Mouse (Mus musculus) kidney, postnatal 0 days (tissue): ENCODE measurements around the gene Snrpd3. TPM values are rescaled to one million over a fixed set of nuclear protein-coding genes. Genes with fewer than 3 reads are reported as not detected.
"Not testable (repeated sequence)": the region's sequence is repeated elsewhere in the genome, so short reads cannot be mapped to it uniquely, and the experiment has no call there.

ENCODE experiments used
- ATAC-seq: fragments of 200-750 bp; cut with Nextera tagmentation; replicated peaks from 2 replicates; pipeline ENCODE4 v1.8.0; 2017; ENCODE audit warnings: low read depth, moderate number of reproducible peaks, moderate TSS enrichment, moderate library complexity; ENCODE audit not compliant: low FRiP score
- DNase-seq: peaks from one replicate; pipeline ENCODE4 v3.0.0-alpha.2; 2016; ENCODE audit warnings: low spot score
- H3K27ac ChIP-seq: fragments of 300-500 bp; sonication (generic); 2 replicates; pipeline ENCODE4 v1.5.1; 2014; ENCODE audit warnings: mild to moderate bottlenecking
- H3K27me3 ChIP-seq: fragments of 300-500 bp; sonication (generic); 2 replicates; pipeline ENCODE4 v1.6.1; 2014; ENCODE audit warnings: low read length, mixed read lengths; ENCODE audit not compliant: insufficient read depth
- H3K36me3 ChIP-seq: fragments of 300-500 bp; sonication (generic); 2 replicates; pipeline ENCODE4 v1.6.1; 2014; ENCODE audit warnings: low read length, mixed read lengths; ENCODE audit not compliant: insufficient read depth
- H3K4me1 ChIP-seq: fragments of 300-500 bp; sonication (generic); replicated peaks from 2 replicates; pipeline ENCODE4 v1.6.1; 2014; ENCODE audit warnings: antibody characterized with exemption, low read length, mixed read lengths; ENCODE audit not compliant: insufficient read depth
- H3K4me2 ChIP-seq: fragments of 300-500 bp; sonication (generic); 2 replicates; pipeline ENCODE4 v1.6.1; 2014; ENCODE audit warnings: mild to moderate bottlenecking, low read length, moderate library complexity, mixed read lengths
- H3K4me3 ChIP-seq: fragments of 300-500 bp; sonication (generic); replicated peaks from 2 replicates; pipeline ENCODE4 v1.5.1; 2014; ENCODE audit warnings: low read depth, low read length
- H3K9ac ChIP-seq: fragments of 300-500 bp; sonication (generic); 2 replicates; pipeline ENCODE4 v1.6.1; 2014; ENCODE audit warnings: low read depth, low read length
- H3K9me3 ChIP-seq: fragments of 300-500 bp; sonication (generic); replicated peaks from 2 replicates; pipeline ENCODE4 v1.6.1; 2016; ENCODE audit warnings: low read length, inconsistent platforms, mixed read lengths
- CTCF ChIP-seq: IDR thresholded peaks from 2 replicates; pipeline ENCODE4 v1.5.1; 2016; ENCODE audit warnings: antibody characterized with exemption, low read depth, mild to moderate bottlenecking, moderate library complexity
- WGBS: fragments of 180-500 bp; shearing (Covaris S2); extraction: QIAGEN DNeasy Blood & Tissue Kit; methylation state at CpG from one replicate; pipeline ENCODE4 v1.1.7; 2014; 5-methylcytosine and 5-hydroxymethylcytosine counted together
- polyA plus RNA-seq: library from polyadenylated mRNA; unstranded; fragments of >200 nt; fragmentation: Nextera tagmentation; extraction: Ambion mirVana; gene quantifications from 2 replicates; pipeline ENCODE4 v1.2.1, GENCODE M21; 2015

Snrpd3 gene
- 113 and 125 TPM in 2 replicates for polyA plus RNA-seq

DNA sequence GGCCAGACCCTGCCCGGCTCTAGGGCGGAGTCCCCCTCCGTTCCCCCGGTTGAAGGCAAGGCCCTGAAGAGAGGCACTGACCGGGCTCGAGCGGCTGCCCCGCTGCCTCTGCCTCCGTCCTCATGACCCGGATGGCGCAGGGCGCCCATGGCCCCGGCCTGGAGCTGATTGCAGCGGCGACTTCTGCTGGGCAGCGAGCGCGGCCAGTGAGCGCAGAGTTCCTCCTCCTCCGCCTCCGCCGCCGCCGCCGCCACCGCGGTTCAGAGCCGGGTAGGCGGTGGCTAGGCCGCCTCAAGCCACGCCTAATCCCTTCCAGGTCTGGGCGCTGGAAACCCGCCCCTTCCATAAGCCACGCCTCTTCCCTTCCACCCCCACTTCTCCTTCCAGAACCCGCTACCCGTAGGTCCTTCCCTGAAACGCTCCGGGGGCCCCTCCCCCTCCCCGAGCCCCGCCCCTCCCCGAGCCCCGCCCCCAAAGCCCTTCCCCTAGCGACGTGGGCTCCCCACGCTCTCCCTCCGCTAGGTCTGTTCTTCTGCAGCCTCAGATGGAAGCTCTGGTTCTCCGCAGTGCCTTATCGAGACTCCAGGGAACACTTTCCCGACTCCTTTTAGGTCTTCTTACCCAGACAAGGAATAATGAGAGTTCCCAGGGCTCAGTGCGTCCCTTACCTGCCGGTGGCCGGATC lies at the start of gene Snrpd3:
TSS of gene Snrpd3 (plus strand) at position 479 of the 685 bp plus-strand sequence.
- no peak; the same call in 1 of the 2 replicates for TF ChIP-seq CTCF
- under 1% methylated on average over 47 of the region's 52 CpGs for WGBS

DNA sequence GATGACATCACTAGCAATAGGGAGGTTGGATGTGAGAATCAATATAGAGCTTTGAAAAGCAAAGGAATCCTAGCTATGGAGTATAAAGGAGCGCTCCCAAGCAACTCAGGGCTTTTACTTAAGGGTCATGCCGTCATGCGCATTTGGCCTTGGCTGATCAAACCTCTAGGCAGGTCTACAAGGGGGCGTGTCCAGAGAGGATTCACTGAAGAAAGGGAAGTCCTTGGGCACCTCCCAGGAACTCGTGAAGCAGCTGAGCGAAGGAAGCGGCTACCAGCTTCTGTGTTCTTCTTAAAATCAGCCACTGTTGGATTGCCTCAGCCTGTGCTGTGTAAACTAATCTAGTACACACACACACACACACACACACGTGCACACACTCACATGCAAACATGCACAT lies 43.9 kb upstream of the Snrpd3 start:
- no peak for ATAC-seq
- no peak for TF ChIP-seq CTCF

More for the DNA sequence above, at the start of gene Snrpd3:
- Histone ChIP-seq H3K27me3 (no peaks in the 10 kb centered on the region), H3K27ac (peak within 1 kb of the TSS; percentile 100), H3K4me2 (peak within 1 kb of the TSS; percentile 78), H3K9me3 (no peaks in the 10 kb centered on the region), H3K9ac (peak within 1 kb of the TSS; percentile 93), H3K4me3 (peak within 1 kb of the TSS; percentile 86), H3K36me3 (peaks cover 13% of the 10 kb centered on the region; the same call in 1 of the 2 replicates), H3K4me1 (peaks cover 16% of the 10 kb centered on the region; the same call in 1 of the 2 replicates)
- ATAC-seq (peak; percentile 92), DNase-seq (peak; percentile 99)

DNA sequence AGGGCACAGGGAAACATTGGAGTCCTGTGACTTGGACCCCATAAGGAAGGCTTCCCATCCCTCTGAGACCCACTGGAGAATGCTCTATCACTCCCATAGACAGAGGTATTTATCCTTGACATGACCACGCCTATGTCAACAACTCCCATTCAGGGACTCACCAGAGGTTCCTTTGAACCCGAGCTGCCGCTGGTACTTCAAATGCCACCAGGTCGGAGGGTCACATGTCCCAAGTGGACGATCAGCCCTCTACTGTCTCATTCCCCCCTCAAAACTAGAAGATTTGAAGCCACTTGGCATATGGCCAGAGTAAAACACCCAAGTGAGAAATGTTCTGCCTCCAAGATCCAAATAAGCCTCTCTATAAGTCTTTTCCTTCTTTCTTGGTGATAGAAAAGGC lies 42.8 kb upstream of the Snrpd3 start:
- ATAC-seq: no peak
- H3K36me3 ChIP-seq: no peaks in the 10 kb centered on the region
- H3K9ac ChIP-seq: no peak overlapping the region
- peak; percentile 19 for DNase-seq
- 16% methylated on average over 5 of the region's 5 CpGs for WGBS
- peak overlapping the region; percentile 51; the same call in 1 of the 2 replicates for H3K27ac ChIP-seq
- H3K4me1 ChIP-seq: no peaks in the 10 kb centered on the region; the same call in none of the 2 replicates
- H3K4me2 ChIP-seq: no peak overlapping the region
- H3K9me3 ChIP-seq: no peaks in the 10 kb centered on the region
- TF ChIP-seq CTCF: no peak
- H3K4me3 ChIP-seq: no peak overlapping the region
- no peaks in the 10 kb centered on the region for H3K27me3 ChIP-seq

More for the DNA sequence above, 43.9 kb upstream of the Snrpd3 start:
- no peak for DNase-seq
- H3K4me1 ChIP-seq: no peaks in the 10 kb centered on the region; the same call in none of the 2 replicates
- no peak overlapping the region for H3K4me2 ChIP-seq
- H3K9ac ChIP-seq: no peak overlapping the region
- 73% methylated on average over 8 of the region's 8 CpGs for WGBS
- no peaks in the 10 kb centered on the region for H3K27me3 ChIP-seq
- no peak overlapping the region for H3K4me3 ChIP-seq
- H3K36me3 ChIP-seq: no peaks in the 10 kb centered on the region
- H3K9me3 ChIP-seq: no peaks in the 10 kb centered on the region
- H3K27ac ChIP-seq: no peak overlapping the region

- not testable (repeated sequence) for DNase-seq, H3K27me3 ChIP-seq, H3K36me3 ChIP-seq, H3K4me3 ChIP-seq, H3K9ac ChIP-seq, H3K4me2 ChIP-seq, H3K9me3 ChIP-seq, H3K4me1 ChIP-seq
- H3K27ac ChIP-seq: peak overlapping the region; percentile 51; the same call in 1 of the 2 replicates
- WGBS: 46% methylated on average over 5 of the region's 6 CpGs
- ATAC-seq: peak; percentile 75
These were observed 42.1 kb upstream of the Snrpd3 start for GRCm38 (mm10) chr10:75475139-75475850.

DNA sequence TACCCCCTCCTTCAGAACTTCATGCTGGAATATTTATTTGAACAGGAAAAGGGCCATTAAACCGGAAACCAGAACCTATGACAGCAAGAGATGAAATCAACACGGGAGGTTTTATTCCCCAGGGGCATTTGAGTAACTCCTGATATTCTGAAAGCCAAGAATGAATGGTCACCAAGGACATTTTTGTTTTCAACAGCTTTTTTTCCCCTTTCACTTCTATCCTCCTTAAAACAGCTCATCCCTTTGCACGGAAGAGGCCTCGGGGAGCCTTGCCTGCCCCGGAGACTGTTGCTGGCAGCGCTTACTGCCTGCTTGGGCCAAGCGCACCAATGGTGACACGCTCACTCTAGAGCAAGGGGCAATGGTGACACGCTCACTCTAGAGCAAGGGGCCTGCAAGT lies 40.3 kb upstream of the Snrpd3 start:
- WGBS: 40% methylated on average over 9 of the region's 9 CpGs
- DNase-seq (peak; percentile 79), ATAC-seq (no peak)
- H3K9ac ChIP-seq: no peak overlapping the region
- no peak overlapping the region for H3K4me2 ChIP-seq
- no peaks in the 10 kb centered on the region for H3K9me3 ChIP-seq
- H3K27ac ChIP-seq: peak overlapping the region; percentile 62; the same call in 1 of the 2 replicates
- no peaks in the 10 kb centered on the region for H3K36me3 ChIP-seq
- no peak for TF ChIP-seq CTCF
- H3K4me3 ChIP-seq: no peak overlapping the region
- H3K27me3 ChIP-seq: no peaks in the 10 kb centered on the region
- no peaks in the 10 kb centered on the region; the same call in none of the 2 replicates for H3K4me1 ChIP-seq

GRCm38 (mm10) chr10:75479955-75480354 lies 37.4 kb upstream of the Snrpd3 start:
- TF ChIP-seq CTCF: no peak
- DNase-seq (no peak), ATAC-seq (no peak)
- H3K4me2 ChIP-seq: no peak overlapping the region
- no peaks in the 10 kb centered on the region; the same call in 1 of the 2 replicates for H3K4me1 ChIP-seq
- H3K36me3 ChIP-seq: no peaks in the 10 kb centered on the region
- WGBS: 94% methylated on average over 2 of the region's 2 CpGs
- H3K4me3 ChIP-seq: no peak overlapping the region
- H3K27me3 ChIP-seq: no peaks in the 10 kb centered on the region
- H3K9me3 ChIP-seq: no peaks in the 10 kb centered on the region
- H3K9ac ChIP-seq: no peak overlapping the region
- H3K27ac ChIP-seq: no peak overlapping the region
